Mouse (Mus musculus) spleen, postnatal 10 days (tissue): ENCODE measurements around the gene Jarid2.
"Not testable (repeated sequence)": the region's sequence is repeated elsewhere in the genome, so short reads cannot be mapped to it uniquely, and the experiment has no call there.

ENCODE experiments used
- DNase-seq, 2 experiments: peaks; one replicate each; pipeline ENCODE4 v3.0.0; 2021 to 2022; ENCODE audit warnings: low spot score in 2 of 2

Gene Jarid2

DNA sequence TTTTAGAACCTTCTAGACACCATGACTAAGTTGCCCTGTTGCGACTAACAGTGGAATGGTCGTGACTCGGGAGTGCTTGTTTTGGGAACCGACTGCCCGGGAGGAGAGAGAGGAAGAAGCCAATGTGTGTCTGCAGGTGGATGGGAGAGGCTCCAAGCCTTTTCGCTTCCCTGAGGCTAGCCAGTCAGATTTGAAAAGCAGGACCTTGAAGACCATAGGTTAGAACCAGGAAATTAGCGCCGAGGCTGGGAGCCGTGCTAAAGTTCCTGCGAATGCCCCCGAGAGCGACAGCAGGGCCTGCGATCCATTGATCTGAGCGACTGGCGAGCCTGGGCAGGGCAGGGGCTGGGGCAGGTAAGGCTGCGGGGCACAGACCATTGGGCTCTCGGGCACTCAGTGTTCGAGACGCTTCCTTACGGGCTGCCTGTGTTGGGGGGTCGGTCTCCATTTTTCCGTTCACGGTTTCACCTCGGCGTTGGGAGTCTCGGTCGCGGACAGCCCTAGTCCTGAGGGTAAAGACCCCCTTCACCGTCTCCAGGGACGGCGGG lies at the start of gene Jarid2:
Gene Jarid2, plus strand, starts transcription at position 51 of the 548 bp plus-strand sequence.
- DNase-seq, result peak; percentile 59 to 71

DNA sequence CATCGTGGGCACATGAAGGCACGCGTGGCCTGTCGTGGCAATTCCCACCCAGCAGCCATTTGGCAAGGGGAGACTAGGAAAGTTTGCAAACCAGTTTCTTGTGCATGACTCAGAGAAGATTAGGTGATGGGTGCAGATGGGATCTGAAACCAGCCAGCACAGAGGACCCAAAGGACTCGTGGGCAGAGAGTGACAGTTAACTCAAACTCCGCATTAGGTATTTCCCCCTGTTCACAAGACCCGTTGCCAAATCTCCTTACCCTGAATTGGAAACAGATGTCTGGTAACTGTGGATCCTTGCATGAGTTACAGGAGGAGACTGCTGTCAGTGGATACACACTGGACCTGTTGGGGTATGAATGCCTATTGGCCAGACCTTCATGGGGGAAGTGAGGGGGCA lies 48.2 kb upstream of the Jarid2 start:
- no peak for DNase-seq

DNA sequence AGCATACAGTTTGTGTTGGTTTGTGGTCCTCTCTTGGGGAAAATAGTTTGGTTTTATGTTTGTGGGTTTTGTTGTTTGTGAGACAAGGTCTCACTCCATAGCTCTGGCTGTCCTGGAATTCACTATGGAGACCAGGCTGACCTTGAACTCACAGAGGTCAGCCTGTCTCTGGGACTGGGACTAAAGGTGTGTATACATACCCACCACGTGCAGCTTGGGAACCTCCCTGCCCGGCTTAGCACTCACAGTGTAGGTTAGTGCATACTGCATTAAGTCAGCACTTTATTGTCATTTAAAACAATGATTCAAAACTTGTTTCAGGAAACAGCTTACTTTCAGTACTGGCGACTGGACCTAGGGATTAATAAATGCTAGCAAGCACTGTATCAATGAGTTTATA lies 41.1 kb upstream of the Jarid2 start:
- no peak for DNase-seq

DNA sequence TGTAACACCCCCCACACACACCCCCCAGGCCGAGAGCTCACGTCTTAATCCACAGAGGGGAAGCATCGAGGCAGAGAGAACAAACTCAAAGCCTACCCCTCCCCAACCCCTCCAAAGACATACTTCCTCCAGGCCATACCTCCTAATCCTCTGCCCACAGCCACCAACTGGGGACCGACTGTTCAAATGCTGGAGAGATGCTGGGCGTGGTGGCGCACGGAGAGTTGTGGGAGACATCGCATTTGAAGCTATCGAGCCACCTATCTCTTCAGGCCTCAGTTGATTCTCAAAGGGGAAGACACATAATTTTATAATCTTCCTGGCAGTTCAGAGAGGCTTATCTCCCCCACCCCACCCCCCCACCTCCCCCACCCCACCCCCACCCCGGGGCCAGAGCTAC lies 31.6 kb upstream of the Jarid2 start:
- no peak for DNase-seq

DNA sequence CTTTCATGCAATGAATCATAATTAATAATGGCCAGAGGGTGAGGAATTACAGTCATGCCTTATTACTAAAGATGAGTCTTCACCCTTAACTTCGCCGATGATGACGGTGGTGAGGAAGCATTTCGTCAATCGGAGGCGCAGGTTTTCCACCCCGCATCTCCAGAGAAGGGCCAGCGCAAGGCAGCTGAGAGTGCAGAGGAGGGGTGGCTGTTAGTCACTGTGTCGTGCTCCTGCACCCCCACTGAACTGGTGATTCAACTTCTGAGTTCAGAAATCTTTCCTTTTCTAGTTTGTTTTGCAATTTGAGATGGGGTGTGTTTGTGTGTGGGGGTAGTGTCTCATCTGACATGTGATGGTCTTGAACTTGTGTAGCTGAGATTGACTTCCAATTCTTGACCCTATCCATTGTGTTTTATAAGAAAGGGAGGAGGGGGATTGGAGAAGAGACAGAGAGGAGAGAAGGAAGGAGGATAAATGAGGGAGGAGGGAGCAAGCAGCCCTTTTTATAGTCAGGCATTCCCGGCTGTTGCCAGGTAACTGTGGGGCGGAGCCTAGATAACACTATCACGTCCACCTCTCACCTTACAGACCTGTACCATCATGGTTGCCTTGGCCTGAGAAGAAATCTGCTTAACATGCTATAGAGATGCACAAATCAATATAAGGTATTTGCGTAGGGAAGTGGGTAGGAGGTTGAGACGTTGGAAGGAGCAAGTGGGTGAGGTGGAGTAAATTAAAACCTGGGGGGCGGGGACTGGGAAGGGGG lies 25.1 kb upstream of the Jarid2 start:
- DNase-seq, result no peak

DNA sequence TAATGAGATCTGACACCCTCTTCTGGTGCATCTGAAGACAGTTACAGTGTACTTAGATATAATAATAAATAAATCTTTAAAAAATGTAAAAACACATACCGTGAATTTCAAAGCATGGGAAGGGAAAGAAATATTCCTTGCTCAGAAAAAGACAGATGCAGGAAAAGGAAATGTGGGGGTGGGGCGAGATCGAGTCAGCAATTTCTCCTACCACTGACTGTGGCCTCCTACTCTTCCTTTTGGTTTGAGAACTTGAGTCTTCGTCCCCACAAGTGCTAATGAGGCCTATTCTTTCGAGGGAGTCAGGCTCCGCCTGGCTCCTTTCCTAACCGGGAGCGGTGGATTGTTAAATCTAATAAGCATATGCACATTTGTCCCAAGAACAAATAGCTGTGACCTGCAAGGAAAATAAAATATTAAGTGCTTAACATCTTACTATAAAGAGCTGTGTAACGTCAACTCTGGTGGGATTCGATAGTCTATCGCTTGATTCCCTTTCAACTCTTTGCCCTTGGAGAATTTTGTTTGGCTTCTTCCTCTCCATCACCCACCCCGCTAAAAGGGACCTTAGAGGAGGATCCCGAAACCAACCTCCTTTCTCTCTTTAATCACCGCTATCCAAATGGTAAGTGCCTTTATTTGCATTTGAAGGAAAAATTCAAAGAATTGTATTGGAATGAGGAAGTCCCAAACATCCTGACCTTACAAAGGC lies 24.1 kb upstream of the Jarid2 start:
- DNase-seq, result no peak

DNA sequence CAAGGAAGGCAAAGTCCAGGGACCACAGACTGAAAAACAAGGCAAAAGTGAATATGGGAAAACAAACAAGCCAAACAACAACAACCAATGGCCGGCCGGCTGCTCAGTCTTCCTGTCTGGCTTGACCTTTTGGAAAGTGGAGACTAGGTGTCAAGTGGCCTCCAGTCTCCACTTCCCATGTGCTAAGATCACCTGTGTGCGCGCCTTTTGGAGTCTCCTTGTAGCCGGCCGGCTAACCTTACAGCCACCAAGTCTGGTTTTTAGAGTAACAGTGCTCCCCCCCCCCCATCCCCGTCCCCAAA lies 23.6 kb upstream of the Jarid2 start:
- DNase-seq, result no peak

DNA sequence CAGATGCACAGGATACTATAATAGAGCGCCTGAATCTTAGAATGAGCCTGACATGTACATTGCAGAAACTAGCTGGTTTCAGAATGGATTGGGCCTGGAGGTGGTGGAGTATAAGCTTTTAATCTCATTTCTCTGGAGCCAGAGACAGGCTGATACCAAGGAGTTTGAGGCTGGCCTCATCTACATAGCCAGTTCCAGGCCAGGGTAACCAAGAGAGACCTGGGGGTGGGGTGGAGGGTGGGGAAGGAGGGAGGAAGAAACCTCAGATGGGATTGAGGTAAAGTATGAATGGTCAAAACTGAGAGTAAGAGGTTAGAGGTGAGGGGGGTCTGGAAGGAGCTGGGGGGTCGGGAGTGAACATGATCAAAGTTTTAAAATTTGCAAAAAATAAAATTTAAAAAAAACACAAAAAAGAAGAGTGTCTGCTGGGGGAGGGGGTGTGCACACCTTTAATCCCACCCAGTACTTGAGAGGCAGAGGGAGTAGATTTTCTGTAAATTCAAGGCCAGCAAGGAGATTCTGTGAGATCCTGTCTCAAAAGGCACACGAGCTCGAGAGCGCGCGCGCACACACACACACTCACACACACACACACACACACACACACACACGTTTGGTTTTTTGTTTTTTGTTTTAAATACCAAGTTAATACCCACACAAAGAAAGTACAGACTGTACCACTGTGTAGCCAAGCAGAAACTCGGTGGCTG lies 22.9 kb upstream of the Jarid2 start:
- no peak for DNase-seq

DNA sequence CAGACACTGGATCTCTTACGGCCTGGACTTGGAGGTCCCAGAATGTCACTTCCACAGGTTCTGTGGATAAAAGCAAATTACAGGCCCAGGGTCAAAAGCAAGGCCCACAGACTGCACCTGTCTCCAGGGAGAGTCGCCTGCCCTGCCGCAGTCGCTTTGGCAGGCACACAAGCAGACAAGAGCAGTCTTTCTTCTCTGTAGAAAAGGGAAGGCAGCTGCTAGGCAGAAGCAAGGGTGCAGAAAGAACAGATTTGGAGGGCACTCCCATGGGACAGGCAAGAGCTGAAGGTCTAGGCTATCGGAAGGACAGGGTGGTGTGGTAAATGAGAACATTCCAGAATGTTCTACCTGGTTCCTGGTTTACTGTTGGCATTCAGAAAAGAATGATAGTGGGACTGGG lies 22.1 kb upstream of the Jarid2 start:
- DNase-seq, result peak in 1 of 2 experiments; percentile 27

DNA sequence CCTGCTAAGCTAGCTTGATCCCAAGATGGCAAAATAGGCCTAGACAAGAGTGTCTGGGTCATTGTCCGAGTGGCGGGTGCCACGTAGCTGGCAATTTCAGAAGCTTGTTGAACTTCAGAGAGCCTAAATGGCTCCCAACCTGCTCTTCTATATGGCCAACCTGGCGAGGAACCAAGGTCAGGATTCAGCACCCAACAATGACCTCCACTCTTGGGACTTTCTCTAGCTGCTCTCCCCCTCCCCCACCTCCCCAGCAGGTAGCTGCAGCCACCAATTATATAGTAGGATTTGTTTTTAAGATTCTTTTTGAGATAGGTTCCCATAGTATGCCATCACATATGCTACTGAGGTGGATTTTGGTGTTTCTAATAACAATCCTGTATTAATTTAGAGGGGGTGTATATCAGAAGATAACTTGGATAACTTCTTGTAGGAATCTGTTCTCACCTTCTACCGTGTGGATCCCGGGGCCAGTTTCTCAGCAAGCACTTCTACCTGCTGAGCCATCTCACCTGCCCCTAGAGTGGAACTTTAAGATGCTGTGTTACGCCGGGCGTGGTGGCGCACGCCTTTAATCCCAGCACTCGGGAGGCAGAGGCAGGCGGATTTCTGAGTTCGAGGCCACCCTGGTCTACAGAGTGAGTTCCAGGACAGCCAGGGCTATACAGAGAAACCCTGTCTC lies 20.8 kb upstream of the Jarid2 start:
- DNase-seq, result no peak

DNA sequence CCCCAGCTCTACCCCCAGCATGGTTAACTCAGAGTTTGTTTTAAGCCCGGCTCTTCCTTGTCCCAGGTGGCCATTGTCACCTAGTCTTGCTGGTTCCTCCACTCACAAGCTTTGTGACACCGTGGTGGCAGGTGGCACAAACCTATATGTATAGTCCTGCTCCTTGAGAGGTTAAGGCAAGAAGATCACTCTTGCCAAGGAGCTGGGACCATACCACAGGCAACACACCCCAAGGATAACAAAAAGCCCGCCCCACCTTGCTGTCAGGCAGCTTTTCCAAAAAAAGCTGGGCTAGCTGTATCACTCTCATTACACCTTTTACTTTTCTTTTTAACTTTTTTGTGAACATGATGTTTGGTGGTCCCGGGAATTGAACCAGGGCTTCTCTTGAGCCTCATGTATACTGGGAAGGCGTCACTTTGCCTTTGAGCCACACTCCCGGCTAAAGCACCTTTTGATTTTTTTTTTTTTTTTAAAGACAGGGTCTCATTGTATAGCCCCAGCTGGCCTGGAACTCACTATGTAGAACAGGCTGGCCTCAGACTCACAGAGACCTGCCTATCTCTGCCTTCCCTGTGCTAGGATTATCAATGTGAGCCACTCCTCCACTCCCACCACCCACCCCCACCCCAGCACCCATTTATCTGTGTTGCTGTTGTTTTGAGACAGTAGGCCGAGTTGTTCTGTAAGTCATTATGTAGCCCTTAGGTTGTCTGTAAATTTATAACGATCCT lies 19.4 kb upstream of the Jarid2 start:
- no peak for DNase-seq

DNA sequence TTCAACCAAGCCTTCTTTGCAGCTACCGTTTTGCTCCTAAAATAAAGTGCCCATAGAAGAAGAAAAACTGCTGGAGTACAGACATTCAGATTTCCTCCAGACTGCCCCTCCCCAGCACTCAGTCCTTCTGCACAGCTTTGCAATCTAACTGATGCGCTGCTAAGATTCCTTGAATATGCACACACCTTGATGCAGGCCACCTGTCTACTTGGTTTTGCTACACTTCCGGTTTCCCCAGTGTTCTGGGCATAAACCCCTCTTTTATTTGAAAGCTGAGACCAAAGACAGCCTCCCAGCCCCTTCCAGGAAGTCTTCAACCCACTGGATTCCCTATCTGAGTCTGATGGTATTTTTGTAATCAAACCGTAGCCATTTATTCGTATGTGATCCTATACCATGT lies 18.2 kb upstream of the Jarid2 start:
- no peak for DNase-seq

DNA sequence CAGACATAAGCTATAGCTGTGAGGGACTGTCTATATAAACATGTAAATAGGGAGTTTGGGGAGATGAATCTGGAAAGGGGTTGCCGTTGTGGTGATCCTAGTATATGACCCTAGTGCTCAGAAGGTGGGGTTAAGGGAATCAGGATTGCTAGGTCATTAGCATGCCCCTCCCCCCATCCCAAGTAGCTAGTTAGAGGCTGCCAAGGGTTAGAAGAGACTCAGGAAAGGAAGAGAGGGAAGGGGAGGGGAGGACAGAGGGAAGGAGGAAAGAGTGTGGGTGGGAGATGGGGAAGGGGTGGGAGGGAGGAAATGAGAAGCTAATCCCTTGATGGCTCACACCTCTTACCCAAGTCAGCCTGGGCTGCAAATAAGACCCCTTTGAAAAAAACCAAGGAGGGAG lies 17.4 kb upstream of the Jarid2 start:
- DNase-seq, result no peak

DNA sequence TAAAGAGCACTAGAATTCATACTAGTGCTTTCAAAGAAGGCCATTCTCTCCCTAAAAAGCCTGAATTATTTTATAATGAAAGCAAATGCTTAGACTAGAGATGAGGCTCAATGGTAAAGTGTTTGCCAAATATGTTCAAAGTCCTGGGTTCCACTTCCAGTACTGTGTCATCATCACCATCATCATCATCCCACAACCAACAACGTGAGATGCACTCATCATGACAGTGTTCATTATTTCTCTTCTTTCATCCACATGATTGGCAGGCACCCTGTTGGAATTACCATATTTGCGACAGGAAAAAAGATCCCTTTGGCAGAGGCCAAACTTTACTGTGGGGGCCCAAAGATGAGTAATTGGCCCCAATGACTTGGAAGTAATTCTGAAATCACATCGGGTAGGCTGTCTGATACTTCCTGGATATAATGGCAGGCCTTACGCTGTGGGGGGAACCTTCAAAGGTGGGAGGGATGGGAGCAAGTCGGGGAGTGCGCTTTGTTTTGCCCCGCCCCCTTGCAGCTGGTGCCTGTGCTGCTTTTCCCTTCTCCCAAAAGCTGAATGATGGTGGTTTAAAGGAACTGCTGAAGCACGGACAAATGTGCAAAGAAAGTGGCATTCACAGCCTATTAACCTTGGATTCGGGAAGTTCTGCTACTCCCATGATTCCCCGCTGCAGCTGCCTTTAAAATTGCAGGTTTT lies 13.9 kb upstream of the Jarid2 start:
- DNase-seq, result no peak

DNA sequence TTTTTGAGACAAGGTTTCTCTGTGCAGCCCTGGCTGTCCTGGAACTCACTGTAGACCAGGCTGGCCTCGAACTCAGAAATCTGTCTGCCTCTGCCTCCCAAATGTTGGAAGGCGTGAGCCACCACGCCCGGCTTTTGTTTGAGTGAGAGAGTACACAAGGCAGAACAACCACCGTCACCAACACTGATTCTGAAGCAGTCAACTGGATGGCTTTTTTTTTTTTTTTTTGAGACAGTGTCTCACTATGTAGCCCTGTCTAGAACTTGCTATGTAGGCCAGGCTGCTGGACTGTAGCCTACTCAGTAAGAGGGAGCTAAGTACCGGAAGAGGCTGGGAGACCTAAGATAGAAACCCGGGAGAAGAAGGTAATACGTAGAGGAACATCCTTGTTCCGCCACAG lies 11.4 kb upstream of the Jarid2 start:
- no peak for DNase-seq

DNA sequence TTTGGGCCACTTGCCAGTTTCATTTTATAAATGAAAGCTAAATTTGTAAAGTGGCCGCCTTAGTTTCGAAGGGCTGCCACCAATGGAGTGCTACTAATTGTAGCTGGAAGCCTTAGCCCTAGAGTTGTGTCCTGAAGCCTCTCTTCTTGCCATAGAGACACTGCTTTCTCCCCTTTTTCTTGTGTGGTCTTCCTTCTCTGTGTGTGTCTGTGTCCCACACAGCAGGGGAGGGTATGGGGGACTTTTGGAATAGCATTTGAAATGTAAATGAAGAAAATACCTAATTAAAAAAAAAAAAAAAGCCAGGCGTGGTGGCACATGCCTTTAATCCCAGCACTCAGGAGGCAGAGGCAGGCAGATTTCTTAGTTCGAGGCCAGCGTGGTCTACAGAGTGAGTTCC lies 10.8 kb upstream of the Jarid2 start:
- not testable (repeated sequence) for DNase-seq

DNA sequence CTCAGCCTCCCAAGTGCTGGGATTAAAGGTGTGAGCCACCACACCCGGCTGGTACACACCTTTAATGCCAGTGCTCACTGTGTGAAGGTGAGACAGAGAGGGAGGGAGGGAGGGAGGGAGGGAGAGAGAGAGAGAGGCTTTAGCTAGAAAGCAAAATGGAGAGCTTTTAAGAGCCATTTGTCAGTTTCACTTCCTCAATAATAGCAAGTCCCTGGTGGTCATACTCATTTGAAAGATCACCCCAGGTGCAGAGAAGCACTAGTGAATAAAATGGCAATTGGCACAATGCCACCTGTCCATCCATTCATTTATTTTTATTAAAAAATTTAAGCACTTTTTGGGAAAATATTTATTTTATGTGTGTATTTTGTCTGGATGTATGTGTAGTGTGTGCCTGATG lies 9.2 kb upstream of the Jarid2 start:
- no peak for DNase-seq

DNA sequence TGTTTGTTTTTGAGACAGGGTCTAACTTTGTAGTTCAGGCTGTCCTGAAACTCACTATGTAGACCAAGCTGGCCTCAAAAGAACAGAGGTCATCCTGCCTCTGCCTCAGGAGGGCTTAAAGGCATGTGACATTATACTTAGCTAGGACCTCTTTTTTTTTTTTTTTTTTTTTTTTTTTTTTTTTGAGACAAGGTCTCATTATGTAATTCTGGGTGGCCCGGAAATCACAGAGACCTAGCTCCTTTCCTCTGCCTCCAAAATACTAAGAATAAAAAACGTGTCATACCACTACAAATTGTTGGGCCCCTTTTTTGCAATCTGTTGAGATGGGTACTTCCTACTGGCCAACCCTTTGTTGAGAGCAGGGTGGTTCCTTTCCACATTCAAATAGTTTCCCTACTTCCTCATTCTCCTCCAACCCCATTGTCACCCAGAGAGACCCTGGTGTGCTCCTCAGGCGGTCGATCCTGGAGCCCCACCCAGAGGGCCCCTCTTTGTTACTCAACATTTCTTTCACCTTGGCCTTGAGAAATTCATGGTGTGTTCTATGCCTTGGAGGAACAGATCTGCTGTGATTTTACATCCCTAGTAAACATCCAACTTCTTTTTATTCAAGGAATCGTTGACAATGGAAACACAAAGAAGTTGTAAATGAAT lies 7.3 kb upstream of the Jarid2 start:
- DNase-seq, result no peak

DNA sequence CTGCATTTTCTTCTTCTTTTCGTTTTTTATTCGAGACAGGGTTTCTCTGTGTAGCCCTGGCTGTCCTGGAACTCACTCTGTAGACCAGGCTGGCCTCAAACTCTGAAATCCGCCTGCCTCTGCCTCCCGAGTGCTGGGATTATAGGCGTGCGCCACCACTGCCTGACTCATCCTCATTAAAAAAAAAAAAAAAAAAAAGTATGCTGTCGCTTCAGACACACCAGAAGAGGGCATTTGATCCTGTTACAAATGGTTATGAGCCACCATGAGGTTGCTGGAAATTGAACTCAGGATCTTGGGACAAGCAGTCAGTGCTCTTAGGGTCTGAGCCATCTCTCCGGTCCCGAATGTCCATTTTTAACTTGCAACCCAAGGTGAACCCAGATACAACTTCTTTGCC lies 5.8 kb upstream of the Jarid2 start:
- DNase-seq, result not testable (repeated sequence)

DNA sequence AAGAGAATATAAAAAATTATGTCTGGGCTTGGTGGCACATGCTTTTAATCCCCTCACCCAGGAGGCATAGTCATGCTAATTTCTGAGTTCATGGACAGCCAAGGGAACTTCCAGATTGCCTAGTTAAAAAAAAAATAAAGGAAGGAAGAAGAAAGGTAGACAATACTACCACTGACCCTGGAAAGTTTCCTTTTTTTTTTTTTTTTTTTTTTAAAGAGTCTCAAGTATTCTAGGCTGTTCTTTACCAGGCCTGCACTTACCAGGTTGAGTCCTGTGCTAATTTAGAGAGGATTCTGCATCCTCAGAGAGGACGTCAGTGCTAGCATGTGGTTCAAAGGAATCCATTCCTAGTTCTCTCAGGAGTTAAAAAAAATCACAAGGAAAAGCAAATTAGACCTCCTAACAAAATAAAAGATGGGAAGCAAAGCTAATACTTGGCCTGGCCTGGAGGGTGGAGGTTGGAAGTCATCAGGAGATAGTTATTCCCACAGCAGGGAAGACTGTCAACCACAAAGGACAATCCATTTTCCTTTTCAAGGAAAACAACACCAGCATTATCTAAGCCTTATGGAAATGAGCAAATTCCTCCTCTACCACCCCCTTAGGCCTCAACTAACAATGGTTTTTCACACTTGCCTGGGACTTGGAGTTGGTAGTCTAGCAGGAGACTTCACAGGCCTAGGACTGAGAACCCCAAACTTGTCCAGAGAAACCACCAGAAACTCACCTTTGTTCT lies 961 bp upstream of the Jarid2 start:
- no peak for DNase-seq
